Mouse (Mus musculus) forelimb bud, embryonic 11.5 days (tissue): Measurements from ENCODE around the gene Dis3l.

Experiments
- DNase-seq: peaks from one replicate; pipeline ENCODE4 v3.0.0-alpha.2; 2012; ENCODE audit warnings: low read depth, low spot score

The Dis3l gene

DNA sequence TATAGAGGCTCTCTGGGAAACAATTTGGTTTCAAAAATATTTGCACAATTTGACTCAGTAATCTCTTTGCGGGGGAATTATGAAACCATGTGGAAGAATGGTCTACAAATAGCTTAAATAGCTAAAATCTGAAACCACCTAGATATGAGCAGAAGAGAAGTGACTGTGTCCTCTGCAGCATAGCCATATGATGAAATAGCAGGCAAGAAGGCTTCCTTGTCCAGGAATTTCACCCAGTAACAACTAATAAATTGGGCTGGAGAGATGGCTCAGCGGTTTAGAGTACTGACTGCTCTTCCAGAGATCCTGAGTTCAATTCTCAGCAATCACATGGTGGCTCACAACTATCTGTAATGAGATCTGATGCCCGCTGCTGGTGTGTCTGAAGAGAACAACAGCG lies 80.1 kb downstream of the Dis3l start:
- no peak for DNase-seq

- no peak for DNase-seq
Observed at GRCm38 (mm10) chr9:64259906-64260305, 81.2 kb downstream of the Dis3l start.
